Mouse (Mus musculus): Measurements from ENCODE around the gene Cyb5rl.

GRCm38 (mm10) chr4:107091696-107092095, 24.9 kb downstream of the Cyb5rl start:
- TF ChIP-seq CTCF (IDR thresholded peaks at IDR 0.05; ENCODE audit: borderline replicate concordance, control insufficient read depth, extremely low read depth, insufficient read depth, low read length, poor library complexity) (no peak), POLR2A (IDR thresholded peaks at IDR 0.05; ENCODE audit: control insufficient read depth, extremely low read depth, insufficient read depth, low read length, poor library complexity) (no peak)

All from thymus, adult 2 months (tissue).